Mouse (Mus musculus) erythroblast, embryonic 14.5 days (primary cell): ENCODE data around the gene Ilkap. TPM values are rescaled to one million over a fixed set of nuclear protein-coding genes. Genes with fewer than 3 reads are reported as not detected.

Source experiments
- H3K27me3 ChIP-seq: 2 replicates; pipeline ENCODE4 v1.6.1; 2012; ENCODE audit warnings: inconsistent platforms; ENCODE audit not compliant: control insufficient read depth
- H3K36me3 ChIP-seq: 2 replicates; pipeline ENCODE4 v1.6.1; 2012; ENCODE audit warnings: mild to moderate bottlenecking, inconsistent platforms; ENCODE audit not compliant: control insufficient read depth
- H3K4me1 ChIP-seq: 2 replicates; pipeline ENCODE4 v1.6.1; 2012; ENCODE audit warnings: inconsistent platforms; ENCODE audit not compliant: control insufficient read depth
- H3K4me3 ChIP-seq: replicated peaks from 2 replicates; pipeline ENCODE3; 2012; ENCODE audit warnings: moderate library complexity, mild to moderate bottlenecking, inconsistent platforms
- H3K9me3 ChIP-seq: 2 replicates; pipeline ENCODE4 v1.6.1; 2012; ENCODE audit warnings: low read length, inconsistent platforms, mixed read lengths; ENCODE audit not compliant: control insufficient read depth
- GATA1 ChIP-seq: IDR thresholded peaks from 2 replicates; pipeline ENCODE4 v1.6.1; 2012; ENCODE audit warnings: low read length, inconsistent platforms, mixed read lengths
- TAL1 ChIP-seq: IDR thresholded peaks from 3 replicates; pipeline ENCODE4 v1.6.1; 2012; ENCODE audit warnings: low read length, inconsistent platforms, mixed read lengths
- polyA plus RNA-seq: library from polyadenylated mRNA; stranded (reverse); fragments of >175 nt; gene quantifications from 2 replicates; pipeline ENCODE4 v1.2.3, GENCODE M21; 2012

Ilkap gene
- polyA plus RNA-seq, 1 experiment: 6.5 TPM

DNA sequence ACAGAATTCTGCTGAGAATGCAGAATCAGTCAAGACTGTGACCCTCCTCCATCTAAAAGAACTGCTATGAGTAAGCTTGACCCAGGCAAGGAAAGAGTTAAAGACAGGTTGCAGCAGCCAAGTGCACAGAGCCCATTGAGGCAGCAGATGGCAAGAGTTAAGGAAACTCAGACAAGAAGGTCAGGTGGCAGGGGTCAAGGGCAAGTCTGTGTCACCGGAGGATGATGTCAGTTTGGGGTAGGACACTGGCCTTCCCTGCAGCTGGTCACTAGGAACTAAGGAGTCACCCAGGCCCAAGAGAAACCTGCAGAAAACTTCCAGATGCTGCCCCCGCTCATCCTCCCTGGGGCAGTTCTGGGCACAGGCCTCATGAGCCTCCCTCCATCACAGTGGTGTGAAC, 74.0 kb downstream of the Ilkap start:
- H3K9me3 ChIP-seq: no peaks in the 10 kb centered on the region
- peaks cover 4% of the 10 kb centered on the region; the same call in 1 of the 2 replicates for H3K36me3 ChIP-seq
- TF ChIP-seq GATA1: no peak
- TF ChIP-seq TAL1: no peak
- peaks cover 11% of the 10 kb centered on the region for H3K4me1 ChIP-seq
- no peak overlapping the region for H3K4me3 ChIP-seq
- H3K27me3 ChIP-seq: no peaks in the 10 kb centered on the region

Other genes starting within 250 kb of the Ilkap start
- 0.04 TPM in 2 replicates for gene Ramp1, start 219.0 kb downstream of the Ilkap start, polyA plus RNA-seq
- 3.7 and 3.8 TPM in 2 replicates for gene Ube2f, start 148.5 kb downstream of the Ilkap start, polyA plus RNA-seq
- gene Scly, start 100.5 kb downstream of the Ilkap start, polyA plus RNA-seq: 2.6 and 3.3 TPM in 2 replicates
- 0.01 TPM in 1 of 2 replicates, not detected in the other for gene Espnl, start 76.7 kb downstream of the Ilkap start, polyA plus RNA-seq
- not detected in 2 replicates for gene Klhl30, start 47.8 kb downstream of the Ilkap start, polyA plus RNA-seq
- gene Erfe, start 32.4 kb downstream of the Ilkap start, polyA plus RNA-seq: 2.2 and 2.4 TPM in 2 replicates
- gene Hes6, start 15.2 kb upstream of the Ilkap start, polyA plus RNA-seq: 0.80 and 1.3 TPM in 2 replicates
- 0.04 and 0.05 TPM in 2 replicates for gene Per2, start 60.5 kb upstream of the Ilkap start, polyA plus RNA-seq
- gene Traf3ip1, start 95.8 kb upstream of the Ilkap start, polyA plus RNA-seq: 0.40 and 0.45 TPM in 2 replicates
- gene Asb1, start 141.7 kb upstream of the Ilkap start, polyA plus RNA-seq: 0.63 and 3.0 TPM in 2 replicates